Mouse (Mus musculus) adrenal gland, postnatal 10 days (tissue): ENCODE measurements around the gene Olfr55. TPM values are rescaled to one million over a fixed set of nuclear protein-coding genes. Genes with fewer than 3 reads are reported as not detected.
"Not testable (repeated sequence)": the region's sequence is repeated elsewhere in the genome, so short reads cannot be mapped to it uniquely, and the experiment has no call there.

ENCODE experiments used
- DNase-seq: peaks from one replicate; pipeline ENCODE4 v3.0.0; 2021; ENCODE audit warnings: mixed read lengths
- long read RNA-seq, 2 experiments: library from polyadenylated mRNA; stranded (forward); transcript quantifications; one replicate each; pipeline ENCODE4 v2.0.0; 2021
- total RNA-seq, 2 experiments: library from RNA; stranded (reverse); gene quantifications; 2 replicates each; pipeline ENCODE4 v1.2.3; 2021

Olfr55 gene
- not detected for total RNA-seq
- long read RNA-seq, experiment 1, result 0 reads
- long read RNA-seq, experiment 2, result 0 reads

DNA sequence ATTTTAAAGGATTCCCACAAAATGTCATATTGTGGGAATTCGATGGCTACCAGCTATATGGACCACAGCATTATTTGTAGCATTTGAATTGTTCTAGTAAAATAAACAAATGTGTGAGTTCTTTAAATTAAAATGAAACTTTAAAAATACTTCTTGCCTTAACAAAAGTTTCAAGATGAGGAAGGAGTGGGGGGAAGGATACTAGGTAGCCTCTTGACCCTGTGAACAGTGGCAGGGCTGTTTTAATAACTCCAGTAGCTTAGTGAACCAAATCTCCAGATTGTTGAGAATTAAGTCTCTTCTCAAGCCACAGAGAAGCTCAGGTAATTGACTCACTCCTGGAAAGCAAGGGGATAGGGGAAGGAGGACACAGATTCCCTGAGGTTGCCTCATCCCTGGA, at the start of gene Olfr55:
Gene Olfr55, plus strand, starts transcription at position 301 of the 400 bp plus-strand sequence.
- DNase-seq, result not testable (repeated sequence)

DNA sequence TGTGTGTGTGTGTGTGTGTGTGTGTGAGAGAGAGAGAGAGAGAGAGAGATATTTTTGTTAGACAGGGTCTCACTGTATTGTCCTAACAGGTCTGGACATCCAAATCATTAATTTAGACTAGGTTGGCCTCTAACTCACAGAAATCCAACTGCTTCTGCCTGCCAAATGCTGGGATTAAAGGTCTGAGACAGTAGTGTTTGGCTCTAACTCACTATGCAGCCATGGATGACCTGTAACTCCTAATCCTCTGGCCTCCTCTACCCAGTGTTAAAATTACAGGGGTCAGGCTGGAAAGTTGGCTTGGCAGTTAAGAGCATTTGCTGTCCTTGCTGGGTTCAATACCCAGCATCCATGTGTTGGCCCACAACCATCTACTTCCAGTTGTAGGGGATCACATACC, 43.7 kb upstream of the Olfr55 start:
- no peak for DNase-seq

DNA sequence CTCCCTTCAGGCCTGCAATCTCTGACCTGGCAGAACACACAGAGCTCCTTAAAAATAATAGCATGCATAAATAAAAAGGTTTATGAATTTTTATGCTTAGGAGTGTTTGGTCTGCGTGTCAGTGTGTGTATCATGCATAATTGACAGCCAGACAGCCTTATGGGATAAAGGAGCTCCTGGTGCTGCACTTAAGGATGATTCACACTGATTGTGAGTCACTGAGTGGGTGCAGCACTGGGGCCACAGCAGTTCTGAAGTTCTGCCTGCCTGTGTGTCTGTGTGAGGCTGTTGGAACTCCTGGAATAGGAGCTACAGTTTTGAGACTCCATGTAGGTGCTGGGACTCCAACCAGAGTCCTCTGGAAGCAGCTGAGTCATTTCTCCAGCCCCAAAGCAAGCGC, 42.0 kb upstream of the Olfr55 start:
- no peak for DNase-seq

DNA sequence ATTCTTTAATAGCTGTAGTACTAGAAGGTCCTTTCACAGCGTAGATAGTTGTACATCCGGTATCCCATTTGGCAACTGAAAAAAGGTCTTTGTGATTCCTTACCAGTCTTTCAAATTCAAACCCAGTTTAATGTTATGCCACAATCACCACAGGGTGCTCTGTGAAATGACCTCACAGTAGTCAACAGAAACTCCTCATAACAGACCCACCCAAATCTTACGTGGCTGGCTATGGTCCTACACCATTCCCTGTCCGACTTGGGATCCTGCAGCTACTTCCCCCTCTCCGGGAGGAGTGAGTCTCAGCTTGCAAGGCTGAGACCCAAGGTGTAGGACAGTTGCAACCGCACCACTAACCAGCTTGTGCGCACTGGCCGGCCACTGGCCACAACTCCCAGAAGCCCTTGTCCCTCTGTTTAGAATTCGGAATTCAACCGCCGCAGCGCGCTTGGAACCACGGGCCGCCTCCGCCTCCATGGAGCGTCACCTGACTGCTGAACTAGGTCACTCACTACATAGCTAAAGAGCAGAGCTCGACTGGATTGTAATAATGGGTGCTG, 28.9 kb upstream of the Olfr55 start, which contains the start of gene Morc2b:
Gene Morc2b, minus strand, starts transcription at position 423 of the 560 bp plus-strand sequence.
- DNase-seq, result no peak

- not testable (repeated sequence) for DNase-seq
Measured at GRCm38 (mm10) chr17:33191002-33191401, 22.8 kb downstream of the Olfr55 start, which contains the start of gene Olfr239. Gene Olfr239, plus strand, starts transcription at chr17:33191302.

DNA sequence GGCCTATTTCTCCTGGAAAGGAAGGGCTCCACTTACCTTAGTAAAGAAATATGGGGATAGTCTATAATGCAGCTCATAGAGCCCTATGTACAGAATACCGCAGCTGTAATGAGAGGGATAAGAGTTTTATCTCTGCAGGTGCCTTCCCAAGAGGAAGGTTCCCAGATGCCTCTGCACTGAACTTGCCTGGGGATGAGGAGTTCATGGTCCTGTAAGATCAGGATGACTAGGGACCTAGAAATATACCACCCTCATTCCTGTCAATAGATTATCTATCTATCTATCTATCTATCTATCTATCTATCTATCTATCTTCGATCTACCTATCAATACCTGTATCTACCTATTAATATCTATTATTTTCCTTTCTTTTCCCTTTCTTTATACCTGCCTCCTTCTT, 53.3 kb downstream of the Olfr55 start, which contains the start of gene Olfr1564:
Gene Olfr1564, minus strand, starts transcription at position 101 of the 400 bp plus-strand sequence.
- no peak for DNase-seq

Other genes with a start within 250 kb of the Olfr55 start
- gene Cyp4f13, start 221.0 kb upstream of the Olfr55 start, total RNA-seq, result 10 to 100 TPM; 41.5 to 56.3 TPM
- 1 to 10 TPM; 4.4 TPM for gene Zfp472, start 202.6 kb upstream of the Olfr55 start, total RNA-seq
- 1 to 10 TPM; 7.6 to 9.9 TPM for gene Zfp952, start 175.3 kb upstream of the Olfr55 start, total RNA-seq
- 1 to 10 TPM; 5.9 to 8.7 TPM for gene Zfp763, start 135.0 kb upstream of the Olfr55 start, total RNA-seq
- gene 4921501E09Rik, start 100.4 kb upstream of the Olfr55 start, total RNA-seq, result not detected
- 10 to 100 TPM in 1 of 2 experiments, 1 to 10 TPM in 1; 6.3 to 11.1 TPM for gene Zfp563, start 79.1 kb upstream of the Olfr55 start, total RNA-seq
- under 1 TPM in 1 of 2 experiments, not detected in 1; 0.15 TPM for gene Morc2b, start 28.8 kb upstream of the Olfr55 start, total RNA-seq
- gene Olfr239, start 22.9 kb downstream of the Olfr55 start, total RNA-seq, result not detected
- gene Olfr1564, start 53.2 kb downstream of the Olfr55 start, total RNA-seq, result under 1 TPM in 1 of 2 experiments, not detected in 1; 0.06 TPM
- 10 to 100 TPM in 1 of 2 experiments, 1 to 10 TPM in 1; 6.0 to 11.6 TPM for gene Zfp955a, start 86.7 kb downstream of the Olfr55 start, total RNA-seq
- gene Olfr63, start 96.2 kb downstream of the Olfr55 start, total RNA-seq, result under 1 TPM in 1 of 2 experiments, not detected in 1; 0.03 TPM
- gene Zfp955b, start 121.1 kb downstream of the Olfr55 start, total RNA-seq, result 10 to 100 TPM in 1 of 2 experiments, 1 to 10 TPM in 1; 8.9 to 15.2 TPM
- 10 to 100 TPM in 1 of 2 experiments, 1 to 10 TPM in 1; 7.8 to 12.9 TPM for gene Zfp81, start 190.4 kb downstream of the Olfr55 start, total RNA-seq
- gene Zfp101, start 226.2 kb downstream of the Olfr55 start, total RNA-seq, result 10 to 100 TPM in 1 of 2 experiments, 1 to 10 TPM in 1; 9.2 to 10.6 TPM